Mouse (Mus musculus) lung, postnatal 10 days (tissue): ENCODE measurements around the gene Mrpl12.

ENCODE experiments used
- DNase-seq: peaks from one replicate; pipeline ENCODE4 v3.0.0; 2021

Gene Mrpl12

DNA sequence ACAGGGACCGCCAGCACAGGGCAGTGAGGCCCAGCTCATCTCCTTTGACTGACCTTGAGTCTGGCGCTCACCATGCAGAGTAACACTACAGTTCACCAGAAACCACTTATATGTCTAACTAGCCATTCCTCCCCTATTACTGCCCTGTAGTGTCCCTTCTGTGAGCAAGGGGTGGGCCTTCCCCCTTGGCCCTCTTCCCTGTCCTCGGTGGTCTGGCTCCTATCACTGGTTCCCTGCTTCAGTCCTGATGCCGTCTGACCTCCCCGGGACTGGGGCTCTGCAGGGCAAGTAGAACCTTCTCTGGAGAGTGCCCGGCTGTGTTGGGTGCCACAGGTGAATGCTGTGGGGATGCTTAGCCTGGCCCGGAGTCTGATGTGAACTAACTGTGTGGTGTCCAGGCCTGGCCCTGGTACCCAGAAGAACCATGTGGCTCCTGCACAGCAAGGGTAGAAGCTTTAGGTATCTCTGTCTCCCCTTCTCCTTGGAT, 922 bp upstream of the Mrpl12 start:
- DNase-seq = no peak

DNA sequence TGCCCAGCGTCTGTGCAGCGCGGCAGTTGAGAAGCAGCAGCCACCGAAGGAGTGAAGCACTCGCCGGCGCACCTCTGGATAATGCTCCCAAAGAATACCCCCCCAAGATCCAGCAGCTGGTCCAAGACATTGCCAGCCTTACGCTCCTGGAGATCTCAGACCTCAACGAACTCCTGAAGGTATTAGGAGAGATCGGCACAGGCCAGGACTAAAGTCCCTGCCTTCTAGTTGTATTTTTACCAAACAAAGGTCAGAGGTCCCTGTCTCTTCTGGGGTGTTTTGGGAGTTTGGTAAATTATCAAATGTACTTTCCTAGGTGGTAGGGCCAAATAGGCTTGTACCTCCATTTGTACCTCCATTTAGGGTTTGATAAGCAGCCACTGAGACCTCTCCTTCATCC, 838 bp downstream of the Mrpl12 start:
- DNase-seq = no peak

DNA sequence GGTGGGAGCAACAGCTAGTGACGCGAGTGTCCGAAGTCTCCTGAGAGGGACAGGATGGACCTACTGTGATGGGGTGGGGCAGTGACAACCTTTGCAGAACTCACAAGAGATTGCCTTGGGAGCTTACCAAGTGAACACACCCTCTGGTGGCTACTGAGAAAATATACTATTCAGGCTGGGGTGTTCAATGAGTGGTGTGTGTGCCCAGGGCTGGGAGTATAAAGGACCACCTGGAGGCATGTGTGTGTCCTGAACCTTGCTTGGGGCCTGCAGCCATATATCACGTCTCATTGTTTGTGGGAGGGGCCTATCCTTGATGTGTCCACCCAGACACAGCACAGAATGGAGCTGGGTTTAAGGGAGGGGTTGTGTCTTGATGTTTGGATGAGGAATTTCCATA, 4.1 kb downstream of the Mrpl12 start:
- DNase-seq = no peak

DNA sequence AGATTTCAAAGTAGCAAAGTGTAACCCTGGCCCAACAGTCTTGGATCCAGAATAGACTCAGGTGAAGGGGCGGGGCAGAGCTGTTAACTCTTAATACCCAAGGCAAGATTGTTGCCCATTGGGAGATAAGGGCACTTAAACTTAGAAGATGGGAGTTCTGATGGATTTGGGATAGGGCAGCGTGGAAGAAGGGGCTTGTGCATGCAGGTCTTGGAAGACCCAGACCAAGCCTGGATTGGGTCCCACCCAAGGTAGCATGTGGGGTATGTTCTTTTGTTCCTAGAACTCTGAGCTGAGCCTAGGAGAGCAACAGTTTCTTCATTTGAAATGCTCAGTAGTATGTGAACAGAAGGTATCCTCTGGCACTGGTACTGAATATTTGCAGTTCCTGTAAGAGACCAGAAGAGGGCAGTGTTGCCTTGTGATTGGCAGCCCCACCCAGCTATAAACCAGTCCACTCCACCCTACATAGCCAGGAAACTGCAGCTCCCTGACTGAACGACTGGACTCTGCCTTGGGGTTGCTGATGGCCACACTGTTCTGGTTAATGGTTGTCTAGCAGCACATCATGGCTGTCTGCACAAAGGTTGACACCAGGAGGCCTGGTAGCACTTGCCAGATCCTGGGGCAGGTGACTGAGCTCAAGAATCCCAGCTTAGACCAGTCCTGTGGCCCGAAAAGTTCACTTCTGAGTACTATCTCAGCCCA, 4.8 kb downstream of the Mrpl12 start:
- DNase-seq = peak; percentile 85

DNA sequence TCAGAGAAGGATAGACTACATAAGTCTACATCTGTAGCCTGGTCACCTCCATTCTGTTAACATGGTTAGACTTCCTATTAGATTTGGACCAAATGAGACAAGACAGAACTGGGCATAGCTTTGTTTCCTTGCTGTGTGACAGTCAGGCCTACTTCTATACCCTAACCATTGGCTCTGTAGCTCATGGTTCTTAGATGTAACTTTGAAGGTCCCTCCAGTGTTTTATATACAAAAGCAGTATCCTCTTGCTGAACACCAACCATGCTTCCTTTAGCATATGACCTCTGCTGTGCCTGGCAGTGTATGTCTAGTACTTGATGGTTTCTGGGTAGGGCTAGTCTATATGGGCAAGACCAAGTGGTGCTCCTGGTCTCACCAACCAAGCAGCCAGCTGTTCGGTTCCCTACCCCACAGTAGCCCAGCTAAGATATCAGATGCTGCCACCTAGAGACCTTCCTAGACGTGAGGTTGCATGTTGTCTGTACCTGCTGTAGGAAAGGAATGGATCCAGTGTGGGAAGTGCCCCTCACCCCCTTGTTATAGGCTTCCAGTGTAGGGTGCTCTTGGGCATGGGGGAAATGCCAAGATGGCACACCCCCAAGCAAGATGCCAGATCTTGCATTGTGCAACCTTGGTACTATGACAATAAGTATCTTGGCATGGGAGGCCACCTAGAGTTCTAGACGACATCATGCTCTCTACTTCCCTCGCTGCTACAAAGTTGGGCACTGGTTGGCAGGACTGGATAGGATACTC, 6.1 kb downstream of the Mrpl12 start:
- DNase-seq = no peak

DNA sequence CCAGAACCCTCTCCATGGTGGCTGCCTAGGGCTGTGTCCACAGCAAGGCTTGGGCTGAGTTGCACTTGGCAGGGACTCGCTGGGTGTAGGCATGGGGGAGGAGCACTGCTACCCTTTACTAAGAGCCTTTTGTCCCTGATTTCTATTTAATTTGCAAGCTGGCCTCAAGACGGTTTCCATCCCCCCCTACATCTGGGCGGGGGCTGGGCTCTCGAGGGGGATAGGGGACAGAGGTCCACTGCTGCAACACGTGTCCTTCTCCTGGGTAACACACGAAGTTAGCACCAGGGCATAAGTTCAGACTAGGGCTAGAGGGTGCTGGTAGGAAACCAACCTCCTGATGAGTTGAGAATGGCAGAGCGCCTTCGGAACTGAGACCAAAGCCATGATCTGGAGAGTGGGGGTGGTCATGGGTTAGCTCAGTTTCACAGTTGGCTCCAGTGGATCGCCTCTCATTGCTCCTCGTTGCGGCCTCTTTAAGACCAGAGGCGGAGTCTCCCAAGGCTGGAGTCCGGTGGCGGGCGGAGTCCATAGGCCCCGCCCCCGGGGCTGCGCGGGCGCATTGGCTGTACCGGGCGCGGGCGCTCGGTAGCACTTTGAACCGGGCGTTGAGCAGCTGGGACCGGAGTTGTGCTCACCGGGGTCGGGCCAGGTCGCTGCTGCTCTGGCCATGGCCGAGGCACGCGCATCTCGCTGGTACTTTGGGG, 7.1 kb downstream of the Mrpl12 start, which contains the start of gene Slc25a10:
TSS of gene Slc25a10 (plus strand) at position 524 of the 707 bp plus-strand sequence.
- peak; percentile 93 for DNase-seq

DNA sequence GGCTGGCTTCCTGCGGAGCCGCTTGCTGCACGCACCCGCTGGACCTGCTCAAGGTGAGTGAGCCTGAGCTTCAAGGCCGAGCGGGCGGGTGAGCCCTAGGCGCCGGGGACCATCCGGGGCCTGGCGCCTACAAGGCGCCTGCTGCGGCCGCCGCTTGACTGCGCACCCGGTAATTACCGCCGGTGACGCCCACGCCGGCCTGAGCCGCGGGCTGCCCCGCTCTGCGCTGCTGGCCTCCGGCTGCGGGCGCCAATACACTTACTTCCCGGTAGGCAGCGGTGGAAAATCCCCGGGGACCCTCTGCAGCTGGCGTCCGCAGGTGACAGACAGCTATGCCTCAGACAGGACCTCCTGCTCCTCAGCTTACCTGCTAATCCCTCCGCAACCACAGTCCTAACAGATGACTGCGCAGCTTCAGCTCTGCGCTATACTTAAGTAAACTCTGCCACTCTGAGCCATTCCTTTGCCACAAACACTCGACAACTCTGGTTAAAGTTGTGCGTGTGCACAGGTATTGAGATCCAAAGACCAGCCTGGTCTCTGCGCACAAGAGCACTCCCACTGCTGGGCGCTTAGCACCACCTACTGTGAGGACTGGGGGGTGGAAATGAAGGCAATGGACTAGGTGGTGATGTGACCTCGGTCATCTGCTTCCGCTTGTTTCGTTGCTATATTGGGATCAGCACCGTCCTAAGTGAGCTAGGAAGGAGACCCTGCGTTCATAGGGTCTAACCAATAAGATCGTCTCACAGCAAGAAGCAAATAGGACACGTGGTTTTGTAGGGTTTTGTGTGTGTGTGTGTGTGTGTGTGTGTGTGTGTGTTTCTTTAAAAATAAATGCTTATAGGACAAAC, 7.8 kb downstream of the Mrpl12 start:
- DNase-seq = peak; percentile 54

DNA sequence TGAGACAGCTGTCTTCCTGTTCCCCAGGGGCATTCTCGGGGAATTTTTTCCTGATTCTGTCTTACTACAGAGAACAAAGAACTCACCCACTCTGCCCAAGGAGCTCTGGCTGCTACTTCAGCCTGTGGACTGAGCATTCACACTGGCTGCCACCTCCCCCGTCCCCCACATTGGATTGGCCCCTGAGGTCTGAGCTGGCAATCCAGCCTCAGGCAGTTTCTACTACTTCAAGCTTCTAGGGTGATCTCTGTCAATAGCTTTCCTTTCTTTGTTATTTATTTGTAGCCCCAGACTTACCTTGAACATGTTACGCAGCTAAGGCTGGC, 8.4 kb downstream of the Mrpl12 start:
- DNase-seq = peak; percentile 35

DNA sequence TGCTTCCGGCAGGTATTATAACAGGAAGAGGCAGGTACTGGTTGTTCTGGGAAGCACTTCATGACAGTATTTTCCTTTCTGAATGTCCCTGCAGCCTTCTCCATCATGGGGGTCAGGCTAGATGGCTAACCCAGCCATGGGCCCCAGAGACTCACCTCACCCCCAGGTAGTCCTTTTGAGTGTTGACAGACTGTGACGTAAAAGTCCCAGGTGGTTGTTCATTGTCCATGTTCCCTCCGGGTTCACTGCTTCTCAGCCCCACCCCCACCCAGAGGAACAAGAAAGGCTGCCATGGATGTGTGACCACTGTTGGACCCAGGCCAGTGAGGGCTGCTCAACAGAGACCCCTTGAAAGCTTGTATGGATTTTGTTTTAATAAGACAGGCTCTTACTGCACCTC, 8.9 kb downstream of the Mrpl12 start:
- DNase-seq = no peak

DNA sequence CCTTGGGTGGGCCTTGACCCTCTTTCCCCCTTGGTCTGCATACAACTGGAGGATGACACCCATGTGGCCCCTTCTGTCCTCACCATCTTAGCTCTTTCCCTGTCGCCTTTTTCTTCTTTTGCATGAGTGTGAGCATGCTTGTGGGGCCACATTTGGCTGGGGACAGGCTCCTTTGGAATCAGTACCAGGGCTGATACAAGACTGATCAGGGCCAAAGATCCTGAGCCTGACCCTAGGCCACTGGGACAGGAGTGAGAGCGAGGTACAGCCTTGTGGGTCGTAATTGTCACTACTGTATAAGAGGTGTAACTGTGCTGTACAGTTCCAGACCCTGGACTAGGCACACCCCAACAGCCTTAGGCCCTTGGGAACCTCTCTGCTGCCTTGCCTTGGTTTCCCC, 9.5 kb downstream of the Mrpl12 start:
- DNase-seq = no peak

DNA sequence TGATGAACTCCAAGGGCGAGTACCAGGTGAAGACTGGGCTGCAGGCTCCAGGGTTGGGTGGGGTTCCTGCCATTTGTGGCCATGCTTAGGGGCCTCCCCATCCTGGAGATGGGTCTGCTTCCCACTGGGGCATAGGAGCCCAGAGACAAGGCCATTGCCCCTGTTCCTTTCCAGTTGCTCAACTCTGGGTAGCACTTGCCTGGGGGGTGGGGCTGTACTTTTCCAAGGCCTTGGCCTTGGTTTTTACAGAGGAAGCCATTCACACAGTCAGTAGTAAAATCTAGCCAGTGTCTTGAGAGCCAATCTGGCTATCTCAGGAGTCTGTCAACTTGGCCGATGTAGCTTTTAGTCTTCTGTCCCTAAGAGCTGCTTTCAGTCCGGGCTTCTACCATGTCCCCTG, 13.0 kb downstream of the Mrpl12 start:
- no peak for DNase-seq

DNA sequence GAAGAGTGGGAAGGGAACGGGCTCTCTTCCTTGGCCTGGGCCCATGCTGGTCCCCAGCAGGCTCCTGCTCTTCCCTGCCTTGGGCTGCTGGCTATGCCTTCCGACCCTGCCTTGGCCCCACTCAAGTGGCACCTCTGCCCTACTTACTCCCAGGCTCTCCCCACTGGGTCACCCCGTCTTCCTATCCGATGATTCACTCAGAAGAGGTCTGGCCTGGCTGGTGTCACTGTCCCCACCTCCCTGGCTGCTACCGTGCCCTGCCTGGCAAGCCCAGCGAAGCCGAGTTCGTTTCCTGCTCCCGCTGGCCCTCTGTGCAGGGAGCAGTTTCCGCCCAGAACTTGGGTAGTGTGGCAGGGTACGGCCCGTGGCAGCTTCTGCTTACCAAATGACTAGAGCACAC, 13.8 kb downstream of the Mrpl12 start:
- no peak for DNase-seq

DNA sequence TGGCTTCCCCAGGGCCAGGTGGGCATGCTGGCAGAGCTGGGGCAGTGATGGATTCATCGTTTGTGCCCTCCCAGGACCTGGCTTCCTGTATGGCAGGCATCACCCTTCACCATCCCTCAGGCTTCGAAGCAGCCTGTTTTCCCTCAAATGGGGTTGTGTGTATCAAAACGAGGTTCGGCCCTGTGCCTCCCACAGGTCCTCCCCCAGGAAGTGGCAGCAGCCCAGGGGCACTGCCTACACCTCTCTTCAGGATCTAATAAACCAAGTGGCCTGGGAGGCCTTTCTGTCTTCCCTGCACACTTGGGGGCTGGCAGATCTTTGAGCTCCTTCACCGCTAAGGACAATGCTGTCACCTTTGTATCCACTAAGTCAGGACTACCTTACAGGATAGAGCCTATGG, 14.5 kb downstream of the Mrpl12 start:
- DNase-seq = no peak

DNA sequence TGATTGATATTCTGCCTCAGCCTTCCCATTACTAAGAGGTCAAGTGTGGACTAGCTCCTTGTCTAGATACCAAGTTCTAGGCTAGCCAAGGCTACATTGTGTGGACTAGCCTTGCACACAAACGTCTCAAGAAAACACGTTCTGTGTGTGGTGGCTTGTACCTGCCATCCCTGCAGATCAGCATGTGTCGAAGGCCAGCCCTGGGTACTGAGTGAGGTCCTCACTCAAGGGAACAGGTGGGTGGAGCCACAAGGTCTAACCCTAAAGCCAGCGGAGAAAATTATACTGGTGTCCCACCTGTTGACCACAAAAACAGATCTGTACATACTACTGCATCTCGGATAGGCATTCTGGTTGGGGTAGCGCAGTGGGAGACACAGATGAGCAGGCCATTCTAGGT, 15.5 kb downstream of the Mrpl12 start:
- DNase-seq = no peak

DNA sequence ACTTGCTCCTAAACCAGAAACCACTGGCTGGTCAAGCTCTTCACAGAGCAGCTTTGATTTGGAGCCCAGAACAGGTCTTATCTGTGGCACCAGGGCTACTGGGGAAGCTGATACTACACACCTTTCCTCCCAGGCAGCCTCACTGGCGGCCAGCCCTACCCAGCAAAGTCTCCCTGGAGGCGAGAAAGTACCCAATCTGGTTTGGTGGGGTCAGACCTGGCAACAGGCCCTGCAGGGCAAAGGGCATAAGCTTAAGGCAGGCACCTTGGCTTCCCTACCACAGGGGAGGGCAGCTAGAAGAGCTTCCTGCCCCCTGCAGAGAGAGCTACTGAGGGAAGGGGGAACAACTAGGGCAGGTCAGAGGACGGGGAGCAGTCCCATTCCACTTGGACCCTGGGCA, 15.9 kb downstream of the Mrpl12 start:
- peak; percentile 68 for DNase-seq

DNA sequence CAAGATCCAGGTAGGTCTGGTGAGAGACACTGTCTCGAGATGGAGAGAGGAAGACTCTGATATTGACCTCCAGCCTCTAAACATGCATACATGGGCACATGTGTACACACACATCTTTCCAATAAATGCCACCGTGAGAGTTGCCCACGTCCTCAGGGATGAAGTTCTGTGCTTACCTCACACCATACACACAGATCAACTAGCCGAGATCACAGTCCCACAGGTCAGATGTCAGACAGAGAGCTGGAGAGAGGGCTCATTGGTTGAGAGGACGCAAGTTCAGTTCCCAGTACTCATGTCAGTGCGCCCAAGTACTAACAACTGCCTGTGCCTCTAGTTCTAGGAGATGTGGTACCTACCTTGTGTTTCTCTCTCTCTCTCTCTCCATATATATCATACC, 16.6 kb downstream of the Mrpl12 start:
- DNase-seq = no peak

DNA sequence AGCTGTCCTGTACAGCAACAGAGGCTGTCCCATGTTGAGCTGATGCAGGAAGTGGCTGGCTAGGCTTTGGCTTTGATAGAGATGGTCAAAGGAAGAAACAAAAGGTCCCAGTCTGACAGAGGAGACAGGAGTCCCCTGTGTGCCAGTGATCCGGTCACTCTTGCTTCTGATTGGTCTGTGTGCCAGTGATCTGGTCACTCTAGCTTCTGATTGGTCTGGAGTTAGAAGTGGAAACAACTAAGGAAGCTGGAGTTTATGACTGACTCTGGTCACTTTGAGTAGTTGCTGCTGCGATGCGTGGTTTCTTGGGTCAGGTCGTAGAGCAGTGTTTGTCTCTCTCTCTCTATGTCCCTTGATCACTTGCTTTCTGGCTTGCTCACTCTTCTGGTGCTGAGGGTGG, 17.3 kb downstream of the Mrpl12 start:
- DNase-seq = no peak

DNA sequence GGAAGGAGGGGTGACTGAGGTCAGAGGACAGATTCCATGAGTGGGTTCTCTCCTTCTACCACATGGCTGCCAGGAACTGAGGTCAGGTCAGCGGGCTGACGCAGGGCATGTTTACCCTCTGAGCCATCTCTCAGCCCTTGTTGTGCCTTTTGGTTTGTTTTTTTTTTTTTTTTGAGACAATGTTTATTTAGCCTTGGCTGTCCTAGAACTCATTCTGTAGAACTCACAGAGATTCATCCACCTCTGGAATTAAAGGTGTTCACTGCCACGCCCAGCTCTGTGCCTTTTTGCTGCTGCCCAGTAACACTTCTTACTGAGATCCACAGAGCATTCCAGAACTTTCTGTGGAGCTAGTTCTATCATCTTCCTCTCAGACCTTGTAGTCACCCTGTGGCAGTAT, 21.2 kb downstream of the Mrpl12 start:
- DNase-seq = no peak

DNA sequence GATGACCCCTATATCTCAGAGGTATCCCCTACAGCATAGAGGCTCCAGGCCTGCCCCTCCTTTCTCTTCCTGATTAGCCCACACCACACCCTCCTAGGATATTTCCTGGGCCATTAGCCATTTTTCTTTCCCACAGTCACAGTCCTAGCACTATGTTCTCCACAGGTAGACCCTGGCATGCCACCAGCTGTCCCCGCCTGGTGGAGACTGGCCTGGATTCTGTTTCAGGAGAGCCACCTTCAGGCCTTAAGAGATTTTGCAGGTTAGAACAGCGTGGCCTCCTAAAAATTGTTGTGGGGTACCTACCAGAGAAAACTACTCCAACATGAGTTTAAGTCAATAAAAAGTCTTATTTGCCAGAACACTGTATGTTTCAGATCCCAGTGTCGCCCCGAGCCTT, 22.5 kb downstream of the Mrpl12 start:
- DNase-seq = peak; percentile 63

DNA sequence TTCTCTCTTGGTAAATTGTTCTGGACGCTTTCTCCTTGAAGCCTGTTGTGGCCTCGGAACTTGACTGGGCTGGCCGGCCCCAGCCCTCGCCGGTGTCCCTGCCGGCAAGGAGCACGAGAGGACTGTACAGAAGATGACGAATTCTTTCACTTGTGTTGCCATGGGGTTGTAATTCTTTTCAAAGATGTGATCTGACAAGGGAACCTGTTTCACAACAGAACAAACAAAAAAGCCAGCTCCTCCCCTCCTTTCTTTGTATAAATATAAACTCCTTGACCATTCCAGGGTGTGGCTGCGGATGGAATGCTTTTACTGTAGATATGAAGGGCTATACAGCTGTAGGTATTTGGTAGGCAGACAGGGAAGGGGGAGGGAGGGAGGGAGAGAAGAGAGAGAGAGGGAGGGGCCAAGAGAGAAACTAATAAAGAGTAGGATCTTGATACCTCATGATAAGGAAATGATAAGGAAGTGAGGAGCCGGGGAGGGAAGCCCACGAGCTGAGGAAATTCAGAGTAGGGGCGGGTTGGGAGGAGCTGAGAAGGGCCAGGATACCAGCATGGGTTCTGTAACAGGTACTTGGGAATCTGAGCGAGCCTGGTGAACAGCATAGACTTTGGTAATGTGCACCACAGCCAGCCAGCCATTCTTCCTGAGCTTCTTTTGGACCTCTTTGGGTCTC, 23.3 kb downstream of the Mrpl12 start:
- peak; percentile 64 for DNase-seq

DNA sequence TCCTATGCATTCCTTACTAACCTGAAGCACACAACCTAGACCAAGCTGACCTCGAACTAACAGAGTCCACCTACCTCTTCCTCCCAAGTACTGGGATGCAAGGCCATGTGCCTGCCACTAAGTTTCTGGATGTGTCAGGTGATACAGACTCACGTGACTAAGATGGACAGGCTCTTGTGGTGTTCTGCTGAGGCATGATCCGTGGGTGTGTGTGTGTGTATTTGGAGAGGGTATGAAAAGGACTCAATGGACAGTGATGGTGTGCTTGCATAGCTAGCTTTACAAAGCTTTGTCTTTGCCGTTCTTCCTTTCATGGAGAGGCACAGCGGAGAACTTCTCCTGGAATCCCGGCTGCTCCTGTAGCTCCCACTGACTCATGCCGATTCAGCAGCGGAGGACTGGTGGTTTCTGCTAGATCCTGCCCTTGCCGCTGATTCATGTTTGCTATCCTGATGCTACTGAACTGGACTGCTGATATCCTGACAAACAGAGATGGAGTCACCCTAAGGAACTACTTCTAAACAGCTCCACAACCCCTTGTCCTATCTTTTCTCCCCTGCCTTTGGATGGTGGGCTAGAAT, 24.0 kb downstream of the Mrpl12 start:
- DNase-seq = no peak

DNA sequence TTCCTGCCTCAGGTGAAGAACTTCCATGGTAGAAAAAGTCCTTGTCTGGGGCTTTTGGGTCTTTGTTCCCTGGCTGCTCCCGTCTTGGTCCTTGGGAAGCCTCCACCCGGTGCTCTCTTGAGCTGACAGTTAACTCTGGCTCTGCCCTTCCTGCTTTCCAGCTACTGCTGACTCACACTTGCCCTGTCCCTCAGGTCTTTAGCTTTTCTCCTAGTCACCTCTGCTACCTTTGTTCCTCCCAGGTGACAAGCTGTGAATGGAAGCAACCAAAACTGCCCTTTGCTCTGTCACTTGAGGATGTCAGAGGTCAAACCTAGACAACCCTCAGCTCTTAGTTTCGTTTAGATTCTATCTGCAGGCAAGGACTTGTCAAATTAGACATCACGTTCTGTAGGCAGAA, 25.5 kb downstream of the Mrpl12 start:
- DNase-seq = no peak
